Mouse (Mus musculus) urinary bladder, adult 2 months (tissue): Measurements from ENCODE around the gene Fbxw18. TPM values are rescaled to one million over a fixed set of nuclear protein-coding genes. Genes with fewer than 3 reads are reported as not detected.
A peak's percentile ranks its signal among the peaks of the same experiment; 100 is the strongest.
"Not testable (repeated sequence)": the region's sequence is repeated elsewhere in the genome, so short reads cannot be mapped to it uniquely, and the experiment has no call there.

ENCODE experiments used
- DNase-seq: peaks from one replicate; pipeline ENCODE4 v3.0.0; 2022; ENCODE audit warnings: low spot score
- polyA plus RNA-seq: library from polyadenylated mRNA; depleted of rRNA; stranded (reverse); fragments of >200 nt; gene quantifications from 2 replicates; pipeline ENCODE4 v1.2.3, GENCODE M21; 2012; rRNA removed

The Fbxw18 gene
- 0.94 and 1.1 TPM in 2 replicates for polyA plus RNA-seq

GRCm38 (mm10) chr9:109702600-109702999 lies at the start of gene Fbxw18:
Fbxw18 (minus strand) TSS chr9:109702700.
- not testable (repeated sequence) for DNase-seq

GRCm38 (mm10) chr9:109745989-109746388 lies 43.5 kb upstream of the Fbxw18 start, which contains the start of gene Fbxw26:
Fbxw26 (minus strand) TSS chr9:109746089.
- not testable (repeated sequence) for DNase-seq

- DNase-seq = peak; percentile 24
Measured at GRCm38 (mm10) chr9:109685299-109685698, 17.2 kb downstream of the Fbxw18 start.

GRCm38 (mm10) chr9:109664552-109664951 lies 37.9 kb downstream of the Fbxw18 start, which contains the start of gene Fbxw25:
Fbxw25 (minus strand) TSS chr9:109664652.
- not testable (repeated sequence) for DNase-seq

Other genes starting within 250 kb of the Fbxw18 start
- 0.15 and 0.26 TPM in 2 replicates for gene Fbxw19, start 206.8 kb downstream of the Fbxw18 start, polyA plus RNA-seq
- 1.0 and 1.9 TPM in 2 replicates for gene Fbxw15, start 134.4 kb downstream of the Fbxw18 start, polyA plus RNA-seq
- gene Fbxw24, start 76.6 kb downstream of the Fbxw18 start, polyA plus RNA-seq = 0.21 and 0.34 TPM in 2 replicates
- gene Fbxw25, start 38.0 kb downstream of the Fbxw18 start, polyA plus RNA-seq = 0.10 TPM in 2 replicates
- 0.34 and 0.61 TPM in 2 replicates for gene Fbxw26, start 43.4 kb upstream of the Fbxw18 start, polyA plus RNA-seq
- 8.2 and 17.0 TPM in 2 replicates for gene Fbxw27, start 88.0 kb upstream of the Fbxw18 start, polyA plus RNA-seq
- gene Spink8, start 109.6 kb upstream of the Fbxw18 start, polyA plus RNA-seq = 0.11 and 0.16 TPM in 2 replicates
- 19.5 and 22.1 TPM in 2 replicates for gene Nme6, start 130.0 kb upstream of the Fbxw18 start, polyA plus RNA-seq
- gene Camp, start 146.9 kb upstream of the Fbxw18 start, polyA plus RNA-seq = not detected in 2 replicates
- 12.6 and 13.1 TPM in 2 replicates for gene Cdc25a, start 172.9 kb upstream of the Fbxw18 start, polyA plus RNA-seq
- 84.3 and 129 TPM in 2 replicates for gene Map4, start 228.8 kb upstream of the Fbxw18 start, polyA plus RNA-seq